Comparison of ENCODE assay signal across 29 mouse cellular contexts in the genomic region with DNA sequence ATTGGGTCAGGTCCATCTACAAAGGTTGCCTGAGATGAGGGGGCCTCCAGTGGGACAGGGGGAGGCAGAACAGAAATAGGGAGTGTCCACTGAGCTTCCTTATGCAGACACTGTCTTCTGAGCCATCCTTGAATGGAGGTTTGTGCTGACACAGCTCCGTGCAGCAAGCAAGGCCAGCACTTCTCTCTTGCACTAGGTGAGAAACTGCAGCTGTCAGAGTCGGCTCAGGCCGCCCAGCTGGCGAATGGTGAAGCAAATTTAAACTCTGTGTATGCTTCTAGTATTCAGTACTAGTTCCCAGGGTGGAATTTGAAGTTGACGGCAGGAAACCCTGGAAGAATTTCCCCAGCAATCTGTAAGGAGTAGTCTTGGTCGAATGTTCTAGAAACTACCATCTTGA.
DNase-seq lines count a peak whose midpoint lies in the region; ATAC-seq and TF ChIP-seq lines count a peak whose summit lies in the region.
"Had no signal": no experiment of that assay in that cellular context is flagged by ENCODE, and none has a peak within 500 bp of the region (broad histone marks: within the 10 kb centered on the region; RNA-seq: fewer than 3 reads in every experiment).

No protein-coding gene starts in this region.

- no peak overlapping the region for H3K9ac ChIP-seq in intestine, embryonic 14.5 days (ENCODE audit: low read length)
- no peak overlapping the region for H3K9ac ChIP-seq in intestine, postnatal 0 days (ENCODE audit: low read depth, low read length)
- H3K9ac ChIP-seq in stomach, embryonic 14.5 days (replicated peaks; ENCODE audit: low read depth, low read length), result no peak overlapping the region
- no peak overlapping the region for H3K9ac ChIP-seq in hindbrain, embryonic 14.5 days
- H3K9ac ChIP-seq: heart, embryonic 15.5 days; liver, embryonic 14.5 days; midbrain, embryonic 12.5 days; neural tube, embryonic 13.5 days had no signal

- peak overlapping the region; percentile 0 for H3K27ac ChIP-seq in intestine, embryonic 14.5 days (ENCODE audit: low read depth)
- H3K27ac ChIP-seq in intestine, postnatal 0 days (ENCODE audit: low read depth, low read length), result no peak overlapping the region
- no peak overlapping the region for H3K27ac ChIP-seq in kidney, adult 2 months (ENCODE audit: insufficient read depth, low read depth, low read length)
- H3K27ac ChIP-seq in stomach, embryonic 14.5 days (ENCODE audit: low read length), result peak overlapping the region; percentile 55; the same call in 1 of the 2 replicates
- no peak overlapping the region for H3K27ac ChIP-seq in hindbrain, embryonic 14.5 days
- H3K27ac ChIP-seq: heart, embryonic 10.5 days; heart, embryonic 15.5 days; hindbrain, postnatal 0 days; liver, embryonic 14.5 days; midbrain, embryonic 12.5 days; neural tube, embryonic 13.5 days had no signal

- H3K36me3 ChIP-seq in intestine, embryonic 14.5 days (ENCODE audit: control insufficient read depth, insufficient read depth, low read length), result no peaks in the 10 kb centered on the region
- no peaks in the 10 kb centered on the region for H3K36me3 ChIP-seq in intestine, postnatal 0 days (ENCODE audit: control insufficient read depth, insufficient read depth)
- H3K36me3 ChIP-seq in kidney, adult 2 months (ENCODE audit: control insufficient read depth, insufficient read depth, low read length), result no peaks in the 10 kb centered on the region
- H3K36me3 ChIP-seq in stomach, embryonic 14.5 days (ENCODE audit: control insufficient read depth, insufficient read depth, low read length), result no peaks in the 10 kb centered on the region
- no peaks in the 10 kb centered on the region for H3K36me3 ChIP-seq in hindbrain, embryonic 14.5 days (replicated peaks; ENCODE audit: control insufficient read depth, insufficient read depth)
- H3K36me3 ChIP-seq: heart, embryonic 10.5 days; heart, embryonic 15.5 days; midbrain, embryonic 12.5 days; neural tube, embryonic 13.5 days had no signal

- 36% methylated on average over 6 of the region's 6 CpGs for WGBS in intestine, embryonic 14.5 days
- WGBS in intestine, postnatal 0 days, result 63% methylated on average over 6 of the region's 6 CpGs
- 74% methylated on average over 6 of the region's 6 CpGs for WGBS in kidney, adult 2 months
- 37% methylated on average over 6 of the region's 6 CpGs for WGBS in stomach, embryonic 14.5 days
- 80% methylated on average over 6 of the region's 6 CpGs for WGBS in hindbrain, embryonic 14.5 days

- no peaks in the 10 kb centered on the region for H3K9me3 ChIP-seq in intestine, embryonic 14.5 days (ENCODE audit: control insufficient read depth, low read length)
- no peaks in the 10 kb centered on the region for H3K9me3 ChIP-seq in intestine, postnatal 0 days (ENCODE audit: control insufficient read depth)
- H3K9me3 ChIP-seq in stomach, embryonic 14.5 days (ENCODE audit: control insufficient read depth, low read depth, low read length), result no peaks in the 10 kb centered on the region
- H3K9me3 ChIP-seq in hindbrain, embryonic 14.5 days (ENCODE audit: control insufficient read depth, low read length), result no peaks in the 10 kb centered on the region
- H3K9me3 ChIP-seq: heart, embryonic 10.5 days; heart, embryonic 15.5 days; megakaryocyte, embryonic 14.5 days; midbrain, embryonic 12.5 days; neural tube, embryonic 13.5 days had no signal

- H3K27me3 ChIP-seq in intestine, embryonic 14.5 days (replicated peaks; ENCODE audit: control insufficient read depth, insufficient read depth, low read length), result no peaks in the 10 kb centered on the region
- no peaks in the 10 kb centered on the region for H3K27me3 ChIP-seq in intestine, postnatal 0 days (replicated peaks; ENCODE audit: control insufficient read depth, insufficient read depth, low read length)
- H3K27me3 ChIP-seq in kidney, adult 2 months (replicated peaks; ENCODE audit: control insufficient read depth, insufficient read depth, low read length), result no peaks in the 10 kb centered on the region
- no peaks in the 10 kb centered on the region for H3K27me3 ChIP-seq in stomach, embryonic 14.5 days (ENCODE audit: control insufficient read depth, insufficient read depth, low read length)
- no peaks in the 10 kb centered on the region for H3K27me3 ChIP-seq in hindbrain, embryonic 14.5 days (ENCODE audit: control insufficient read depth, insufficient read depth, low read length)
- H3K27me3 ChIP-seq: heart, embryonic 15.5 days; megakaryocyte, embryonic 14.5 days; midbrain, embryonic 12.5 days; neural tube, embryonic 13.5 days had no signal

- TF ChIP-seq POLR2A in kidney, adult 2 months (IDR thresholded peaks at IDR 0.05; ENCODE audit: low read depth, low read length), result no peak

- no peak overlapping the region for H3K4me2 ChIP-seq in intestine, embryonic 14.5 days (ENCODE audit: low read length)
- no peak overlapping the region for H3K4me2 ChIP-seq in intestine, postnatal 0 days (replicated peaks; ENCODE audit: low read depth)
- H3K4me2 ChIP-seq in stomach, embryonic 14.5 days (replicated peaks; ENCODE audit: low read depth, low read length), result no peak overlapping the region
- no peak overlapping the region for H3K4me2 ChIP-seq in hindbrain, embryonic 14.5 days (replicated peaks)
- H3K4me2 ChIP-seq: heart, embryonic 15.5 days; midbrain, embryonic 12.5 days; neural tube, embryonic 13.5 days had no signal

- H3K4me3 ChIP-seq in intestine, embryonic 14.5 days (ENCODE audit: low read depth, low read length), result no peak overlapping the region
- no peak overlapping the region for H3K4me3 ChIP-seq in intestine, postnatal 0 days (ENCODE audit: low read depth, low read length)
- no peak overlapping the region for H3K4me3 ChIP-seq in kidney, adult 2 months (ENCODE audit: insufficient read depth, low read depth, low read length)
- no peak overlapping the region for H3K4me3 ChIP-seq in stomach, embryonic 14.5 days (ENCODE audit: low read depth, low read length)
- H3K4me3 ChIP-seq in hindbrain, embryonic 14.5 days (replicated peaks; ENCODE audit: low read length), result no peak overlapping the region
- H3K4me3 ChIP-seq: erythroblast, embryonic 14.5 days; heart, embryonic 10.5 days; heart, embryonic 15.5 days; megakaryocyte, embryonic 14.5 days; midbrain, embryonic 12.5 days; myocyte; neural tube, embryonic 13.5 days had no signal

- intact Hi-C loops in left cerebral cortex, postnatal 14 days (cut with DNase I), result no loop called here

- peak; percentile 64 for DNase-seq in intestine, embryonic 14.5 days (ENCODE audit: low spot score)
- peak; percentile 55 to 62 for DNase-seq in kidney, postnatal 4 days
- no peak for DNase-seq in kidney, adult 2 months
- peak; percentile 23 for DNase-seq in A20 (ENCODE audit: low read depth, low spot score)
- no peak for DNase-seq in hindbrain, embryonic 14.5 days (ENCODE audit: low spot score)
- no peak for DNase-seq in left cerebral cortex, postnatal 14 days (ENCODE audit: low spot score in 2 of 2)
- DNase-seq: adrenal gland, postnatal 25 days; cerebellum, adult 18-20 months; cerebellum, postnatal 10 days; gastrocnemius, postnatal 25 days; heart, adult 11 months; kidney, adult 9 months; layer of hippocampus, adult 9-11 months; liver; right cerebral cortex, postnatal 4 days; thymus, postnatal 14 days had no signal

- H3K4me1 ChIP-seq in intestine, embryonic 14.5 days (replicated peaks; ENCODE audit: control insufficient read depth, insufficient read depth, low read length), result peaks cover 8% of the 10 kb centered on the region; the same call in 1 of the 2 replicates
- H3K4me1 ChIP-seq in intestine, postnatal 0 days (replicated peaks; ENCODE audit: control insufficient read depth, insufficient read depth, low read length), result no peaks in the 10 kb centered on the region
- 0 out of 2 replicates have a peak, but pooled peaks cover 9% of the 10 kb centered on the region for H3K4me1 ChIP-seq in kidney, adult 2 months (ENCODE audit: control insufficient read depth, insufficient read depth, low read length)
- peaks cover 13% of the 10 kb centered on the region; the same call in 1 of the 2 replicates for H3K4me1 ChIP-seq in stomach, embryonic 14.5 days (ENCODE audit: control insufficient read depth, insufficient read depth, low read length)
- H3K4me1 ChIP-seq in hindbrain, embryonic 14.5 days (replicated peaks; ENCODE audit: control insufficient read depth, insufficient read depth, low read length), result peaks cover 6% of the 10 kb centered on the region; the same call in 1 of the 2 replicates

- ATAC-seq in intestine, embryonic 14.5 days (replicated peaks; ENCODE audit: low FRiP score, low TSS enrichment, low read depth), result peak; percentile 48; the same call in 1 of the 2 replicates
- ATAC-seq in intestine, postnatal 0 days, result no peak
- peak; percentile 44; the same call in 1 of the 2 replicates for ATAC-seq in stomach, embryonic 14.5 days (ENCODE audit: insufficient number of reproducible peaks, insufficient read depth, low FRiP score, low read depth)
- ATAC-seq in hindbrain, embryonic 14.5 days (ENCODE audit: low FRiP score), result no peak
- ATAC-seq: CD4-positive, CD25-positive, alpha-beta regulatory T cell, adult 4 months; forebrain, embryonic 16.5 days; hindbrain, postnatal 0 days had no signal

- TF ChIP-seq CTCF in intestine, postnatal 0 days (IDR thresholded peaks at IDR 0.05; ENCODE audit: low read depth), result no peak
- no peak for TF ChIP-seq CTCF in kidney, adult 2 months (conservative IDR thresholded peaks at IDR 0.05; ENCODE audit: insufficient read depth, insufficient read length, low read depth, low read length)

Comparison
In these comparisons a context has a peak if more than half of its experiments do, and no peak if none do; other contexts are left out.
1. ATAC-seq: peak in intestine, embryonic 14.5 days (single experiment) and stomach, embryonic 14.5 days (single experiment); none in intestine, postnatal 0 days (single experiment) and hindbrain, embryonic 14.5 days (single experiment).
2. DNase-seq: peak in intestine, embryonic 14.5 days (single experiment), kidney, postnatal 4 days (2 of 2) and A20 (single experiment); none in kidney, adult 2 months (single experiment), hindbrain, embryonic 14.5 days (single experiment) and left cerebral cortex, postnatal 14 days (0 of 2).
3. H3K27ac ChIP-seq: peak in intestine, embryonic 14.5 days (single experiment) and stomach, embryonic 14.5 days (single experiment); none in intestine, postnatal 0 days (single experiment), kidney, adult 2 months (single experiment) and hindbrain, embryonic 14.5 days (single experiment).